Mouse (Mus musculus) neural tube, embryonic 11.5 days (tissue): ENCODE results near the gene Snrnp70. TPM values are rescaled to one million over a fixed set of nuclear protein-coding genes. Genes with fewer than 3 reads are reported as not detected.
A peak's percentile ranks its signal among the peaks of the same experiment; 100 is the strongest.

Experiments used
- ATAC-seq: fragments of 200-750 bp; cut with Nextera tagmentation; 2 replicates; pipeline ENCODE4 v1.8.0; 2017; ENCODE audit warnings: moderate number of reproducible peaks, mild to moderate bottlenecking, moderate TSS enrichment, moderate library complexity; ENCODE audit not compliant: insufficient read depth, low FRiP score, low TSS enrichment
- DNase-seq: peaks from one replicate; pipeline ENCODE4 v3.0.0-alpha.2; 2015; ENCODE audit warnings: low spot score
- H3K27ac ChIP-seq: fragments of 300-500 bp; sonication (generic); 2 replicates; pipeline ENCODE4 v1.5.1; 2014; ENCODE audit warnings: low read depth, mild to moderate bottlenecking, low read length
- H3K27me3 ChIP-seq: fragments of 300-500 bp; sonication (generic); 2 replicates; pipeline ENCODE4 v1.6.1; 2014; ENCODE audit warnings: mild to moderate bottlenecking, low read length, mixed read lengths; ENCODE audit not compliant: control insufficient read depth, insufficient read depth
- H3K36me3 ChIP-seq: fragments of 300-500 bp; sonication (generic); 2 replicates; pipeline ENCODE4 v1.6.1; 2014; ENCODE audit warnings: mild to moderate bottlenecking, low read length, moderate library complexity, mixed read lengths; ENCODE audit not compliant: control insufficient read depth, insufficient read depth
- H3K4me1 ChIP-seq: fragments of 300-500 bp; sonication (generic); 2 replicates; pipeline ENCODE4 v1.6.1; 2014; ENCODE audit warnings: low read length, mixed read lengths; ENCODE audit not compliant: control insufficient read depth, insufficient read depth
- H3K4me2 ChIP-seq: fragments of 300-500 bp; sonication (generic); 2 replicates; pipeline ENCODE4 v1.6.1; 2014; ENCODE audit warnings: low read depth, mild to moderate bottlenecking, moderate library complexity
- H3K4me3 ChIP-seq: fragments of 300-500 bp; sonication (generic); 2 replicates; pipeline ENCODE4 v1.5.1; 2014; ENCODE audit warnings: low read depth, low read length
- H3K9ac ChIP-seq: fragments of 300-500 bp; sonication (generic); 2 replicates; pipeline ENCODE4 v1.6.1; 2014; ENCODE audit warnings: mild to moderate bottlenecking, low read length
- H3K9me3 ChIP-seq: fragments of 300-500 bp; sonication (generic); 2 replicates; pipeline ENCODE4 v1.6.1; 2016; ENCODE audit warnings: low read length; ENCODE audit not compliant: control insufficient read depth
- WGBS: fragments of 180-500 bp; shearing (Covaris S2); extraction: QIAGEN DNeasy Blood & Tissue Kit; methylation state at CpG from one replicate; pipeline ENCODE4 v1.1.7; 2014; 5-methylcytosine and 5-hydroxymethylcytosine counted together
- polyA plus RNA-seq: library from polyadenylated mRNA; unstranded; fragments of >200 nt; fragmentation: Nextera tagmentation; extraction: Ambion mirVana; gene quantifications from 2 replicates; pipeline ENCODE4 v1.2.1, GENCODE M21; 2014

The Snrnp70 gene
- polyA plus RNA-seq, 1 experiment from 2014 or later = 66.4 TPM

DNA sequence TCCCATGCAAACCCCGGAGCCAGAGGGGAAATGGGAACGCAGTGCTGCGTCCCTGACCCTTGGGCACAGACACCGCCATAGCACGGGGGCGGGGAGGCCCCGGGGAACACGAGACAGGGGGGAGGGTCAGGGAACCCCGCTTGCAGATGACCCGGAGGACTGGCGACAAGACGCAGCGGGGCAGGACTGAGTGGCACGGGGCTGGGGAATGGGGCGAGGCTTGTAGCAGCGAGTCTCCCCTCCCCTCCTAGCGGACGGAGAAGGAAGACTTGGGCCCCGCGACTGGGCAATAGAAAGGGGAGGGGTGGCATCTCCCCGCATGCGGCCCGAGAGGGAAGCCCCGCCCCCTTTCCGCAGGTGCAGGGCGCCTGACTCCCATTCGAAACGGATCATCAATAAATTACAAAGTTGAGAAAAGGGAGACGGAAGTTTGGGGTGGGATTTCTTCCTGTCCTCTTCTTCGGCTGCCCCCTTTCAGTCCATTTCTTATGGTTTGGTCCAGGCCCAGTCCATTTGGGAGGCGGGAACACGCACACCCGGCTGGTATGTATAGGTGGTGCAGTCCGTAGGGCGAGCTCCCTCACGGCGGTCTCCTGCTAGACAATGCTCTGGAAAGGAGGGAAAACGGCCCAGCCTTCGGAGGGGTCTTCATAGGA is 56.0 kb downstream of the Snrnp70 start:
- H3K27me3 ChIP-seq = peaks cover 6% of the 10 kb centered on the region; the same call in 1 of the 2 replicates
- peak overlapping the region; percentile 43 for H3K4me3 ChIP-seq
- 0 out of 2 replicates have a peak overlapping the region, but pooled peaks have one; percentile 49 for H3K27ac ChIP-seq
- peaks cover 20% of the 10 kb centered on the region for H3K4me1 ChIP-seq
- H3K9ac ChIP-seq = peak overlapping the region; percentile 65
- ATAC-seq (peak; percentile 83), DNase-seq (peak; percentile 85)
- peak overlapping the region; percentile 90 for H3K4me2 ChIP-seq
- H3K9me3 ChIP-seq = no peaks in the 10 kb centered on the region
- H3K36me3 ChIP-seq = no peaks in the 10 kb centered on the region
- WGBS = 1% methylated on average over 39 of the region's 39 CpGs

GRCm38 (mm10) chr7:45338161-45338911 is 57.2 kb downstream of the Snrnp70 start:
- H3K4me1 ChIP-seq = peaks cover 21% of the 10 kb centered on the region
- no peak overlapping the region for H3K9ac ChIP-seq
- no peaks in the 10 kb centered on the region for H3K9me3 ChIP-seq
- peaks cover 6% of the 10 kb centered on the region; the same call in 1 of the 2 replicates for H3K27me3 ChIP-seq
- H3K27ac ChIP-seq = no peak overlapping the region
- 2% methylated on average over 14 of the region's 14 CpGs for WGBS
- ATAC-seq (no peak), DNase-seq (no peak)
- no peaks in the 10 kb centered on the region for H3K36me3 ChIP-seq
- no peak overlapping the region for H3K4me3 ChIP-seq
- H3K4me2 ChIP-seq = peak overlapping the region; percentile 90; the same call in 1 of the 2 replicates

DNA sequence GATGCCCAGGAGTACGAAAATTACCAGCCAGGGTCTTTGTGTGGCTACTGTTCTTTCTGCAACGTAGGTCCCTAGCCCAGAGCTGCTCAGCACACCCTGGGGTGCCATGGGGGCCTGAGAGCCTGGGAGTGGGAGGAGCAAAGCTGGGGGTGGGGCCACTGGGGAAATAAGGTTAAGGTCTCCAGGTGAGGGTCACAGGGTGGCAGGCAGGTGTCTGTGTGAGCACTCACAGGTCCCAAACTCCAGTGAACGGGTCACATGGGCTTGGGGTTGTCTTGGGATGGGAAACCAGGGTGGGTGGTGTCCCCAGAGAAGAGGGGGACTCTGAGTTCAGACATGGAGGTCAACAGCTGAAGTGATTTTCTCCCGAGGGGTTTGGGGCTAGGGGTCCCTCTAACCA is 58.1 kb downstream of the Snrnp70 start:
- peaks cover 6% of the 10 kb centered on the region; the same call in 1 of the 2 replicates for H3K27me3 ChIP-seq
- H3K27ac ChIP-seq = no peak overlapping the region
- H3K4me2 ChIP-seq = no peak overlapping the region
- DNase-seq (no peak), ATAC-seq (no peak)
- 9% methylated on average over 4 of the region's 4 CpGs for WGBS
- no peaks in the 10 kb centered on the region for H3K9me3 ChIP-seq
- no peaks in the 10 kb centered on the region for H3K36me3 ChIP-seq
- H3K9ac ChIP-seq = no peak overlapping the region
- H3K4me3 ChIP-seq = no peak overlapping the region
- peaks cover 26% of the 10 kb centered on the region for H3K4me1 ChIP-seq

DNA sequence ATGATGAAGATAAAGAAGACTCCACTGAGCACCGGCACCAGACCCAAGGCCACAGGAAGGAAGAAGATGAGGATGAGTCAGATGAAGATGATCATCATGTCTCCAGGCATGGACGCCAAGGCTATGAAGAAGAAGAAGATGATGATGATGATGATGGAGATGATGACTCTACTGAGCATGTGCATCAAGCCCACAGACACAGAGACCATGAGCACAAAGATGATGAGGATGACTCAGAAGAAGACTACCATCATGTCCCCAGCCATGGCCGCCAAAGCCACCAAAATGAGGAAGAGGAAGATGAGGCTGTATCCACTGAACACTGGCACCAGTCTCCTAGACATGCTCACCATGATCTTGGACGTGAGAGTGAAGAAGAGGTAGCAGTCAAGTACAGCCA is 59.2 kb downstream of the Snrnp70 start:
- DNase-seq (no peak), ATAC-seq (no peak)
- H3K9ac ChIP-seq = no peak overlapping the region
- no peak overlapping the region for H3K27ac ChIP-seq
- 87% methylated on average over 4 of the region's 4 CpGs for WGBS
- no peak overlapping the region for H3K4me3 ChIP-seq
- H3K4me1 ChIP-seq = peaks cover 27% of the 10 kb centered on the region
- H3K27me3 ChIP-seq = peaks cover 6% of the 10 kb centered on the region; the same call in 1 of the 2 replicates
- H3K4me2 ChIP-seq = no peak overlapping the region
- no peaks in the 10 kb centered on the region; the same call in 1 of the 2 replicates for H3K36me3 ChIP-seq
- H3K9me3 ChIP-seq = no peaks in the 10 kb centered on the region

DNA sequence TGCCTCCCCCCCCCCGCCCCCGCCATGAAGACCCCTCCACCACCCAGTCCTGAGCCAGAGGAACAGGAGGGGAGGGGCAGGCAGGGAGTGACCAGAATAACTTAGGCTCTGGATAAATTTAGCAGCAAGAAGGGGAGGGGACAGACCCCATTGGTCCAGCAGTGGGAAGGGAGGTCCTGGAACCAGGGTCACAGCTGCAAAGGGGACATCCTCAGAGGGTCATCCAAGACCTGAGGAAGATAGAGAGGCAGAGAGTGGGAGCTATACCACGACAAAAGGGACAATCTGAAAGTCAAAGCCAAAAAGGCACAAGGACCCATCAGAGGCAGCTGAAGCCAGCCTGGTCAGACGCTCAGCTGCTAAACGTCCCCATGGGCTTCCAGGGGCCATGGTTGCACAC is 60.5 kb downstream of the Snrnp70 start, which contains the start of gene Hrc:
TSS of gene Hrc (plus strand) at position 235 of the 400 bp plus-strand sequence.
- H3K27ac ChIP-seq = no peak within 1 kb of the TSS
- no peak within 1 kb of the TSS for H3K9ac ChIP-seq
- peaks cover 18% of the 10 kb centered on the region for H3K4me1 ChIP-seq
- no peak within 1 kb of the TSS for H3K4me3 ChIP-seq
- no peak for DNase-seq
- H3K36me3 ChIP-seq = no peaks in the 10 kb centered on the region; the same call in 1 of the 2 replicates
- no peak for ATAC-seq
- H3K9me3 ChIP-seq = no peaks in the 10 kb centered on the region
- WGBS = 37% methylated on average over 5 of the region's 5 CpGs
- H3K27me3 ChIP-seq = peaks cover 6% of the 10 kb centered on the region; the same call in 1 of the 2 replicates
- no peak within 1 kb of the TSS for H3K4me2 ChIP-seq

DNA sequence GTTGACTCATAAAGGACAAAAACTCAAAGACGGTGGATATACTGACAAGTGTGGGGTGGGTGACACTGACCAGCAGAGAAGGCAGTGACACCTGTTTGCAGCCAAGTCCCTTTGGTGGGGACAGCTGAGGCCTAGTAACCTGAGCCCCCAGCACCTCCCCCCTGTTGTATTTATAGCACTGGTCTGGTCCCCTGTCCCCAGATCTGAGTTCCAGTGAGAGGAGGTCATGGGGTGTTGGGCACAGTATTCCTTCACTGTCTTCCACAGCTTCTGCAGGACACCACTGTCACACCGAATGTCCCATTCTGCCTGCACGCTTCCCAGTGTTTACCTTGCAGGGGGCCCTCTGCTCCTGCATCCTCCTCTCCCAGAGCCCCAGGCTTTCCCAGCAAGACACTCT is 60.9 kb downstream of the Snrnp70 start:
- 12% methylated on average over 3 of the region's 3 CpGs for WGBS
- H3K4me2 ChIP-seq = no peak overlapping the region
- no peak for DNase-seq
- H3K4me3 ChIP-seq = no peak overlapping the region
- no peak overlapping the region for H3K27ac ChIP-seq
- no peaks in the 10 kb centered on the region; the same call in 1 of the 2 replicates for H3K36me3 ChIP-seq
- no peak overlapping the region for H3K9ac ChIP-seq
- peaks cover 6% of the 10 kb centered on the region; the same call in 1 of the 2 replicates for H3K27me3 ChIP-seq
- ATAC-seq = no peak
- no peaks in the 10 kb centered on the region for H3K9me3 ChIP-seq
- peaks cover 15% of the 10 kb centered on the region for H3K4me1 ChIP-seq

DNA sequence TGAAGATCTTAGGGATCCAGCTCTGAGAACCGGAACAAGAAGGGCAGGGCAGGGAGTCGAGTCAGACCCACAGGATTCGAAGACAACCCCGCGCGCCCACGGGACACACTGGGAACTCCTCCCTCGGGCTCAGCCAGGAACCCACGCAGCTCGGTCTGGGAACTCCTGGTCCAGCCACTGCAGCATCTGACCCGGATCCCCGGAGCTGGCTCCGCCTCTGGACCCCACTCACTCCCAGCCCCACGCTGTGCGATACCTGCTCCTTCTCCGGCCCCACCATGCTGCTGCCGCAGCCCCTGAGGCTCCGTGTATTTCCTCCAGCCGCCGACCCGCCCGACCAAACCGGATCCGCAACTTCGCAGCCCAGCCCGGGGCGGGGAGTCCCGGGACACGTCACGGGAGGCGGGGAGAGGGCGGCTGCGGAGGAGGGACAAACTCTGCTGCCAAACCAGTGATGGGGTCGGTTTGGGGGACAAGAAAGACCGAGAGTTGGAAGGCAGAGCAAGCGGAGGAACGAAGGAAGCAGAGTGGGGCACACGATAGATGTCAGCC is 62.0 kb downstream of the Snrnp70 start, which contains the start of gene Trpm4:
TSS of gene Trpm4 (minus strand) at position 350 of the 552 bp plus-strand sequence.
- peak within 1 kb of the TSS; percentile 44 for H3K4me3 ChIP-seq
- ATAC-seq (peak; percentile 57), DNase-seq (peak; percentile 84)
- H3K36me3 ChIP-seq = no peaks in the 10 kb centered on the region; the same call in 1 of the 2 replicates
- H3K27ac ChIP-seq = no peak within 1 kb of the TSS
- H3K9me3 ChIP-seq = no peaks in the 10 kb centered on the region
- H3K27me3 ChIP-seq = peaks cover 6% of the 10 kb centered on the region; the same call in 1 of the 2 replicates
- peaks cover 11% of the 10 kb centered on the region for H3K4me1 ChIP-seq
- WGBS = under 1% methylated on average over 38 of the region's 38 CpGs
- peak within 1 kb of the TSS; percentile 76 for H3K4me2 ChIP-seq
- peak within 1 kb of the TSS; percentile 64 for H3K9ac ChIP-seq

DNA sequence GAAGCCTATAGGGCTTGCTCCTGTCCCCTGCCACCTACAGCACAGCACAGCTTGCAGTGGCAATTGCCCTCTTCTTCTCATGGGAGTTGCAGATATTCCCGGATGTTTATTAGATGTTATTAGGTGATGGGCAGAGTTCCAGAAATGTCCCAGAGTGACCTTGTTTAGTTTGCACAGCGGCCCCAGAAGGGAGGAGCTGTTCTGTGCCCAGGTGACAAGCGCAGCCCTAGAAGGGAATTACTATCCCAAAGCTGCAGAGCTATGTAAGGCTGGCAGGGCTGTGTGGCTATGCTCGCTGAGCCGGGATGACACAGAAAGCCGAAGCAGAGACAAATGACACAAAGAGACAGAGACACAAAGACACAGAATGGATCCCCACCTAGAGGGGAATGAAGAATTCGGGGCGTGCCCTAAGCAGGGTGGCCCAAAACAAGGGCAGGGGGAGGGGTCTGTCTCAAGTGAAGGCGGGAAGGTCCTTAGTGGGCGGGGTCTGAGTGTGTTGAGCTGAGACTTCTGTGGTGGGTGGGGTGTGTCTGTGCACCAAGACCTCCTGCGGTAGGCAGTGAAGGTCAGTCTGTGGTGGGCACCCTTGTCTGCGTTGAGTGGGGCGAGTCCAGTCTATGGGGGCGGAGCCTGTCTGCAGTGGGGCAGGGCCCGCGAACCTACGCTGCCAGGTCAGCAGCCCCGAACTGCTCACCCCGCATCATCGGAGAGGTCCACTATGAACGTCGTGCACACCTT is 62.7 kb downstream of the Snrnp70 start:
- peaks cover 6% of the 10 kb centered on the region; the same call in 1 of the 2 replicates for H3K27me3 ChIP-seq
- H3K4me1 ChIP-seq = peaks cover 11% of the 10 kb centered on the region
- ATAC-seq (peak; percentile 56; the same call in 1 of the 2 replicates), DNase-seq (peak; percentile 67)
- H3K9ac ChIP-seq = peak overlapping the region; percentile 64
- H3K4me3 ChIP-seq = peak overlapping the region; percentile 44
- peak overlapping the region; percentile 76 for H3K4me2 ChIP-seq
- H3K27ac ChIP-seq = no peak overlapping the region
- no peaks in the 10 kb centered on the region; the same call in 1 of the 2 replicates for H3K36me3 ChIP-seq
- WGBS = 3% methylated on average over 22 of the region's 22 CpGs
- no peaks in the 10 kb centered on the region for H3K9me3 ChIP-seq
